Comparison of ENCODE assay signal across 9 mouse cellular contexts in the genomic region with DNA sequence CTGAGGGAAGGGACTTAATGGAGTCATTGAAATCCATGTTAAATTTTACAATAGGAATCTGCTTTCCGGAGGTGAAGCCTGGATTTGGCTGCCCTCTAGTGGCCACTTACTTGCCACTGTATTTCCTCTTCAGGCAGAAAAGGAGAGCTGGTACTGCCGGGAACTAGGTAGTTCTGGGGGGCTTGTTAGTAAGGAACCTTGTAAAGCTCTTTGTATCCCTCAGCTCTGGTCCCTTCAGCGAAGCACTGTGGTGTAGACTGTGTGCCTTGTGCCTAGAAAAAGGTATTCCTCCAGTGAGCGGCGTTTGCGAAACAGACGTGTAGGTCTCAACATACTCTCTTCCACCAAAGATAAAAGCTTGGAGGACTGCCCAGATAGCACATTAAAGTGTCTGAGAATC. TPM values are rescaled to one million over a fixed set of nuclear protein-coding genes. Genes with fewer than 3 reads are reported as not detected.
DNase-seq lines count a peak whose midpoint lies in the region; ATAC-seq lines count a peak whose summit lies in the region.
"Had no signal": no experiment of that assay in that cellular context is flagged by ENCODE, and none has a peak within 500 bp of the region (broad histone marks: within the 10 kb centered on the region; RNA-seq: fewer than 3 reads in every experiment).

No protein-coding gene starts in this region.

- ATAC-seq in erythroid progenitor cell, adult 5-6 weeks (replicated peaks; ENCODE audit: low FRiP score, poor library complexity, severe bottlenecking), result peak; percentile 57; the same call in 1 of the 2 replicates

- DNase-seq in adrenal gland, adult 2 months, result peak; percentile 33
- no peak for DNase-seq in adrenal gland, adult 8-10 months
- DNase-seq in brain, adult 2 months (ENCODE audit: low read depth, low spot score), result peak; percentile 82
- peak; percentile 75 for DNase-seq in heart, postnatal 4 days
- peak; percentile 37 for DNase-seq in layer of hippocampus, adult 9-10 months (ENCODE audit: low spot score)
- peak; percentile 79 for DNase-seq in mesoderm, embryonic 11.5 days (ENCODE audit: low read depth, low spot score)
- DNase-seq in spleen, adult 12 weeks (ENCODE audit: low spot score), result peak; percentile 21

RNA-seq across cellular contexts. Expression of a gene that starts 5.4 kb away (rescaled TPM):
- under 1 TPM in 1 of 2 experiments, not detected in 1; 0.37 TPM for total RNA-seq in adrenal gland, adult 2 months (2021)
- 1.0 TPM in 1 of 2 replicates, not detected in the other for polyA plus RNA-seq in adrenal gland, adult 2 months (2012; rRNA removed)
- total RNA-seq in adrenal gland, adult 8-10 months (2022), result under 1 TPM in 2 of 4 experiments, not detected in 2; 0.23 to 0.59 TPM
- total RNA-seq in erythroid progenitor cell, adult 5-6 weeks (2015; ENCODE audit: low replicate concordance), result not detected in 2 replicates
- not detected in 2 replicates for total RNA-seq in erythroid progenitor cell, adult 5-6 weeks (2017; ENCODE audit: low replicate concordance)
- total RNA-seq in heart, postnatal 4 days (2021), result not detected
- polyA plus RNA-seq: macrophage had no signal

RNA-seq across cellular contexts. Expression of a gene that starts 10.7 kb away (rescaled TPM):
- total RNA-seq in adrenal gland, adult 2 months (2021), result 10 to 100 TPM; 28.1 to 38.8 TPM
- 9.6 and 20.4 TPM in 2 replicates for polyA plus RNA-seq in adrenal gland, adult 2 months (2012; rRNA removed)
- total RNA-seq in adrenal gland, adult 8-10 months (2022), result 10 to 100 TPM; 10.0 to 28.4 (median 13.1) TPM
- not detected in 2 replicates for total RNA-seq in erythroid progenitor cell, adult 5-6 weeks (2015; ENCODE audit: low replicate concordance)
- not detected in 2 replicates for total RNA-seq in erythroid progenitor cell, adult 5-6 weeks (2017; ENCODE audit: low replicate concordance)
- total RNA-seq in heart, postnatal 4 days (2021), result under 1 TPM; 0.36 to 0.41 TPM
- polyA plus RNA-seq: macrophage had no signal

Comparison
In these comparisons a context has a peak if more than half of its experiments do, and no peak if none do; other contexts are left out.
1. RNA of a gene that starts 10.7 kb away (total RNA-seq): 28.1 to 38.8 TPM in adrenal gland, adult 2 months and 10.0 to 28.4 TPM in adrenal gland, adult 8-10 months; 0.36 to 0.41 TPM in heart, postnatal 4 days and not detected in erythroid progenitor cell, adult 5-6 weeks; every median in the first group is over 4 times any median in the second.